Mouse (Mus musculus) forebrain, embryonic 14.5 days (tissue): ENCODE results near the gene Gm3417. TPM values are rescaled to one million over a fixed set of nuclear protein-coding genes. Genes with fewer than 3 reads are reported as not detected.
"Not testable (repeated sequence)": the region's sequence is repeated elsewhere in the genome, so short reads cannot be mapped to it uniquely, and the experiment has no call there.

Experiments used
- ATAC-seq: fragments of 200-750 bp; cut with Nextera tagmentation; 2 replicates; pipeline ENCODE4 v1.8.0; 2017; ENCODE audit warnings: mild to moderate bottlenecking, moderate library complexity
- DNase-seq: peaks from one replicate; pipeline ENCODE4 v3.0.0-alpha.2; 2015; ENCODE audit warnings: low spot score
- H3K27ac ChIP-seq: fragments of 300-500 bp; sonication (generic); 2 replicates; pipeline ENCODE4 v1.5.1; 2014; ENCODE audit warnings: low read depth, mild to moderate bottlenecking, control low read depth, low read length, moderate library complexity
- H3K27me3 ChIP-seq: fragments of 300-500 bp; sonication (generic); replicated peaks from 2 replicates; pipeline ENCODE4 v1.6.1; 2014; ENCODE audit warnings: low read length, control low read depth, mixed read lengths; ENCODE audit not compliant: control insufficient read depth, insufficient read depth
- H3K36me3 ChIP-seq: fragments of 300-500 bp; sonication (generic); 2 replicates; pipeline ENCODE4 v1.6.1; 2014; ENCODE audit warnings: low read length, control low read depth; ENCODE audit not compliant: control insufficient read depth, insufficient read depth
- H3K4me1 ChIP-seq: fragments of 300-500 bp; sonication (generic); 2 replicates; pipeline ENCODE4 v1.6.1; 2014; ENCODE audit warnings: antibody characterized with exemption, low read length, control low read depth; ENCODE audit not compliant: control insufficient read depth, insufficient read depth
- H3K4me2 ChIP-seq: fragments of 300-500 bp; sonication (generic); 2 replicates; pipeline ENCODE4 v1.6.1; 2014; ENCODE audit warnings: mild to moderate bottlenecking, control low read depth, low read length
- H3K4me3 ChIP-seq: fragments of 300-500 bp; sonication (generic); 2 replicates; pipeline ENCODE4 v1.5.1; 2014; ENCODE audit warnings: low read depth, low read length, control low read depth
- H3K9ac ChIP-seq: fragments of 300-500 bp; sonication (generic); 2 replicates; pipeline ENCODE4 v1.6.1; 2014; ENCODE audit warnings: mild to moderate bottlenecking, low read length, control low read depth, moderate library complexity
- H3K9me3 ChIP-seq: fragments of 300-500 bp; sonication (generic); replicated peaks from 2 replicates; pipeline ENCODE4 v1.6.1; 2016; ENCODE audit warnings: low read length, control low read depth, mixed read lengths; ENCODE audit not compliant: control insufficient read depth
- WGBS: fragments of 180-500 bp; shearing (Covaris S2); extraction: QIAGEN DNeasy Blood & Tissue Kit; methylation state at CpG from one replicate; pipeline ENCODE4 v1.1.7; 2014; 5-methylcytosine and 5-hydroxymethylcytosine counted together
- polyA plus RNA-seq: library from polyadenylated mRNA; unstranded; fragments of >200 nt; fragmentation: Nextera tagmentation; extraction: Ambion mirVana; gene quantifications from 2 replicates; pipeline ENCODE4 v1.2.1, GENCODE M21; 2014

Gm3417 gene
- polyA plus RNA-seq, 1 experiment from 2014 or later = 0.62 TPM

DNA sequence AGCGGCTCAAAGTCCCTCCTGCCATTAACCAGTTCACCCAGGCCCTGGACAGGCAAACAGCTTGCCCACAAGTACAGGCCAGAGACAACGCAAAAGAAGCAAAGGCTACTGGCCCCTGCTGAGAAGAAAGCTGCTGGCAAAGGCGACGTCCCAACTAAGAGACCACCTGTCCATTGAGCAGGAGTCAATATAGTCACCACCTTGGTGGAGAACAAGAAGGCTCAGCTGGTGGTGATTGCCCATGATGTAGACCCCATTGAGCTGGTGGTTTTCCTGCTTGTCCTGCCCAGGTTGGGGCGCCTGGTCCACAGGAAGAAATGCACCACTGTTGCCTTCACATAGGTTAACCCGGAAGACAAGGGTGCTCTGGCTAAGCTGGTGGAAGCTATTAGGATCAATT, 36.4 kb downstream of the Gm3417 start:
- Histone ChIP-seq H3K9ac (peak overlapping the region; percentile 73; the same call in 1 of the 2 replicates), H3K36me3 (peaks cover 20% of the 10 kb centered on the region), H3K4me3 (peak overlapping the region; percentile 78), H3K4me2 (peak overlapping the region; percentile 95), H3K4me1 (peaks cover 14% of the 10 kb centered on the region)
- 66% methylated on average over 6 of the region's 6 CpGs for WGBS
- DNase-seq, H3K27ac ChIP-seq, H3K9me3 ChIP-seq, H3K27me3 ChIP-seq, ATAC-seq: not testable (repeated sequence)

DNA sequence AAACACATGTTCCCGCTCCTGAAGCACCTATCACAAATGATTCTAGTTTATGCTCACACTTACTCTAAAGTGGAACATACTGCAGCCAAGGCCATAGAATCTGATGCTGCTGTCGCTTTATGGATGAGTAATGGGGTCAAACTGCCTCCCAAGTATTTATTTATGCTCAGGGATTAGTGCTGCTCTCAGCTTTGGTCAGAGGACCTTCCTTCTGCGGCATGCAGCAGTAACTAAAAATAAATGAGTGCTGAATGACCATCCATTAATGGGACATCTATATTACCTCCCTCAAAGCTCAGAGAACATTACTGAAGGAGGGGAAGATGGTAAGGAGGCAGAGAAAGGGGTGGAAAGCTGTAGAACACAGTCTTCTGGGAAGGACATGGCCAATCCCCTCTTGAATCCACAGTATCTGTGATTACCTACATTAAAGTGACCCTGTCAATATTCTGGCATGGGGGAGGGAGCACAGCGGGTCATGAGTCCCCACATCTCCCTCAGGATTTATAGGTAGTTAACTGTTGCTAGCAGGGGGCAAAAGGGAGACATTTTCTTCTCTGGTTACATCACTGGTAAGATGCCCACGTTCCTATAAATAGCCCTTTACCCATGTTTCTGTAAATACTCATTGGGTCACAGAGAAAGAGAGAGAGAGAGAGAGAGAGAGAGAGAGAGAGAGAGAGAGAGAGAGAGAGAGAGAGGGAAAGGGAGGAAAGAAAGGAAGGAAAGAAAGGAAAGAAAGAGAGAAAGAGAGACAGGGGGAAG, 42.6 kb downstream of the Gm3417 start:
- ATAC-seq = no peak
- Histone ChIP-seq H3K4me1 (no peaks in the 10 kb centered on the region), H3K9ac (no peak overlapping the region), H3K4me2 (no peak overlapping the region), H3K36me3 (no peaks in the 10 kb centered on the region), H3K9me3 (no peaks in the 10 kb centered on the region), H3K4me3 (no peak overlapping the region), H3K27ac (no peak overlapping the region), H3K27me3 (no peaks in the 10 kb centered on the region)
- WGBS = 74% methylated on average over 5 of the region's 5 CpGs
- no peak for DNase-seq

DNA sequence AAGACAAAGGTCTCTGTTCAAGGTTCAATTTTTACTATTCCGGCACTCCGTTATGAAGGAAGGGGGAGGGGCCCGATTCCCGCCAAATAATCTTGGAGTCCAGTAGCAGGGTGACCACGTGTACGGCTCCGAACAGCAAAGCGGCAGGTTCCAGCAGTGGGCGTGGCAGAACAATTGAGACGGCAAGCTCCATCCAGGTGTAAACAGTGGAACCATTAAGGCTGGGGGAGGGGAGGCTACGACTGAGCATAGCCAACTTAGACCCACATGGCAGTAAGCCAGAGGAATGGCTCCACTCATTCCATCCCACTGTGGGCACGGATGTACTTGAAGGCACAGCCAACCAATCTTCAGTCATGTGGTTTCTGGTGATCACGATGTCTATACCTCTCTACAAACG, 43.3 kb downstream of the Gm3417 start:
- not testable (repeated sequence) for H3K4me2 ChIP-seq, H3K9ac ChIP-seq, H3K27ac ChIP-seq, H3K36me3 ChIP-seq, H3K4me3 ChIP-seq, ATAC-seq, H3K4me1 ChIP-seq, DNase-seq, H3K9me3 ChIP-seq, H3K27me3 ChIP-seq
- 83% methylated on average over 14 of the region's 14 CpGs for WGBS

DNA sequence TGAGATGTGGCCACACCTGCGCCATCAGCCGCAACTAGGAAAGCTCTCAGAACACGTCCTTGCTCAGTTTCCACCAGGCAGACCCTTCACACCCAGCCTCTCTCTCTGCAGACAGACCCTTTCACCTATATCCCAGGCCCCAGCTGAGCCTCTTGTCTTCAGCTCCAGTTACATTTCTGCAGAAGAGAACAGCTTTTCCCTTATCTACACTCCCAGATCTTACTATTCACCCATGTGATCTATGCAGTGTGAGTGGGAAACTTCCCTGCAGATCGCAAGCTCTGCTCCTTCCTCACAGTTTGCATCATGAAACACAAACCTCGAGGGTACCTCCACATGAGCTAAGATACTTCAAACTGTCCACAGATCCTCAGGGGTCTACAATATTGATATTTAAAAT, 47.1 kb downstream of the Gm3417 start:
- no peaks in the 10 kb centered on the region for H3K36me3 ChIP-seq
- H3K27ac ChIP-seq = no peak overlapping the region
- no peak for DNase-seq
- H3K4me1 ChIP-seq = no peaks in the 10 kb centered on the region
- no peak overlapping the region for H3K9ac ChIP-seq
- H3K4me2 ChIP-seq = no peak overlapping the region
- 90% methylated on average over 5 of the region's 5 CpGs for WGBS
- no peaks in the 10 kb centered on the region for H3K27me3 ChIP-seq
- H3K4me3 ChIP-seq = no peak overlapping the region
- ATAC-seq = no peak
- no peaks in the 10 kb centered on the region for H3K9me3 ChIP-seq

DNA sequence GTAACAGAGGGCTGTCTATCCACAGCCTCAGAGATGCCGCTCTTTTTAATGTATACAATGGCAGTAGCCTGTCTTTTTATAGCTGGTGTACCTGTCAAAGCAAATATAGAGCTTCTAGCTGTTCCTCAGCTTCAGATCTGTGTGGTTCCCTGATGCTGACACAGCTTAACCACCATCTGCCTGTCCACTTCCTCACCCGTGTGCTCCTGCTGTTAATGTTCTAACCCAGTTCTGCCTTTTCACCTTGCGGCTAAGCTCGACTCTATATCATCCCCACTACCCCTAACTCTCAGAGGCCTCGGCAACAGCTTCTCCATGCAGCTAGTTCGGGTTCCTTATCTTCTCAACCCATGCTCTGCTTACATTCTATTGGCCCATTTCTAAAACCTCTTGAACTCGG, 47.9 kb downstream of the Gm3417 start:
- H3K4me2 ChIP-seq = no peak overlapping the region
- WGBS = 90% methylated on average over 7 of the region's 7 CpGs
- H3K36me3 ChIP-seq = no peaks in the 10 kb centered on the region
- H3K9me3 ChIP-seq = no peaks in the 10 kb centered on the region
- H3K27me3 ChIP-seq = no peaks in the 10 kb centered on the region
- no peak overlapping the region for H3K27ac ChIP-seq
- H3K4me3 ChIP-seq = no peak overlapping the region
- DNase-seq (no peak), ATAC-seq (no peak)
- H3K9ac ChIP-seq = no peak overlapping the region
- no peaks in the 10 kb centered on the region for H3K4me1 ChIP-seq

DNA sequence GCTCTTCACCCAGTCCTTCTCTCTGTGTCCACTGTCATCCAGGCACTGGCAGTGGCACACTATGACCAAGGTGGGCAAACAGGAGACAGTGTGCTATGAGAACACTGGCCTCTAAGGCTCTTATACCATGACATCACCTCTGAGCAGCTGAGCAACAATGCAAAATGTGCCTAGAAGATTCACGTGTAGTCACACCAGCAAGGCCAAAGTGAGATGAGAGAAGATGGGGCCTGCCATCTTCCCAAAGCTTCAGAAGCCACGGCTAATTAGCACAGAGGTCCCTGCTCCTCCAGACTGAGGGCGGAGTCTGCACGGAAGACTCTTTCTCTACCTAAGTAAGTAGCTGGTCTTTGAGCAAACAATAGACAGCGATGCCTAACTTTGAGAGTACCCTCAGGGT, 50.0 kb downstream of the Gm3417 start:
- WGBS = 57% methylated on average over 5 of the region's 5 CpGs
- H3K9ac ChIP-seq = no peak overlapping the region

DNA sequence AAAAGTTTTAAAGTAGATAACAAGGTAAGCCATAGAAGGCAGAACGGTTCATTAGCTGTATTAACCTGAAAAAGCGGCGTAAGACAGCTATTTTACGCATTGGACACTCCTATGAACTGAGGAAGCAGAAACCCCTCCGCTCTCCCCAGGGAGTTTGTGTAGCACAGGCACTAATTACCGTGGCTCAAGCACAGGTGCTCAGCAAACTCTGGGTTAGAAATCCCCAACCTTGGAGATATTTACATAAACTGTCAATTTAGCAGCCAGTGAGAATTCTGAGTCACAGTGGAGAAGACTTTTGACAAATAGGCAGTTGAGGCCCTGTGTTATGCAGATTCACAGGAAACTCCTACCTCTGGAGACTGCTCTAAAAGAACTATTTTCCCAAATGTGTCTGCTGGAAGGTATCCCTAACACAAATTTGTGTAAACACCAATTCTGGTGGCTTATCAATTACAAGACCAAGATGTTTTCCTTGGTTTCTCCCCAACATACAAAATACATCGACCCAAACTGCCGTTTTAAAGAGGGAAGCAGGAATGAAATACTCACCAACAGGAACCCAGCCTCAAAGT, 50.9 kb downstream of the Gm3417 start:
- DNase-seq (no peak), ATAC-seq (no peak)
- Histone ChIP-seq H3K9me3 (no peaks in the 10 kb centered on the region), H3K4me1 (no peaks in the 10 kb centered on the region), H3K4me2 (no peak overlapping the region), H3K27ac (no peak overlapping the region), H3K27me3 (no peaks in the 10 kb centered on the region), H3K4me3 (no peak overlapping the region), H3K9ac (no peak overlapping the region), H3K36me3 (no peaks in the 10 kb centered on the region)
- WGBS = 83% methylated on average over 8 of the region's 8 CpGs

More for the DNA sequence above, 50.0 kb downstream of the Gm3417 start:
- no peak for DNase-seq
- no peak overlapping the region for H3K4me3 ChIP-seq
- H3K4me2 ChIP-seq = no peak overlapping the region
- no peaks in the 10 kb centered on the region for H3K4me1 ChIP-seq
- H3K9me3 ChIP-seq = no peaks in the 10 kb centered on the region
- H3K27me3 ChIP-seq = no peaks in the 10 kb centered on the region
- no peak overlapping the region for H3K27ac ChIP-seq
- H3K36me3 ChIP-seq = no peaks in the 10 kb centered on the region
- no peak for ATAC-seq

DNA sequence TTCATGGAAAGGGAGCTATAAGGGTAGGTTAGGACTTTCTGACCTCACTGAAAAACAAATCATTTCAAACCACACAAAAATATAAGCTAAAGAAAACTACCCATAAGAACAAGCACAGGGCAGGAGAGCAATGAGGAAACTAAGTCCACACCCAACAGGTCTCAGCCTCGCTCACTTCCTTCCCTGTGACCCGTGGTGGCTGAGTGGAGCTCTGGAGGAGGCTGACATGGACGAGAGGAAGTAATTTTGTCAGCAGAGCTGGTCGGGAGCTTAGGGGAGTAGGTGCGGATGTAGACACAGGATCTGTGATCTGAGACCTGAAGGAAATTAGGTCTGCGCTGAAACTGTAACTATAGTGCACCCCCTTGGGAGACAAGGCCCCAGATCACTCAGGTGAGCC, 57.0 kb downstream of the Gm3417 start:
- ATAC-seq (no peak), DNase-seq (no peak)
- Histone ChIP-seq H3K9ac (no peak overlapping the region), H3K4me2 (no peak overlapping the region), H3K4me1 (no peaks in the 10 kb centered on the region), H3K27me3 (no peaks in the 10 kb centered on the region), H3K27ac (no peak overlapping the region), H3K4me3 (no peak overlapping the region), H3K36me3 (no peaks in the 10 kb centered on the region), H3K9me3 (no peaks in the 10 kb centered on the region)
- 73% methylated on average over 6 of the region's 6 CpGs for WGBS

DNA sequence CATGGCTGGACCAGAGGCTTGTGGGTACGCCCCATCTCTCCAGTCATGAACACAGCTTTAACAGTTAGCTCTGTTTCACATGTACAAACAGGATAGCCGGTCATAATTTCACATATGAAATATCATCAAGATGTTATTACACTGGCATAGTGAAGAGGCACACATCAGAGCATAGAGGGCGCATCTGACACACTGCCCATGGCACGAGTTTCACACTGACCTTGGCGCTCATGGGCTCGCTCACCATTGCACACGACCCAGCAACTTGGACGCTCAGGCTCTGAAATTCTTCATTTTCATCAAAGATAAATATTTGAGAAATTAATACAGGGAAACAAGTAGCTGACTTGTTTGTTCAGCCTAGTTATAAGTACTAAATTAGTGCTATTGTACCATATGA, 60.7 kb downstream of the Gm3417 start:
- Histone ChIP-seq H3K27me3 (no peaks in the 10 kb centered on the region), H3K36me3 (no peaks in the 10 kb centered on the region), H3K9me3 (no peaks in the 10 kb centered on the region), H3K27ac (no peak overlapping the region), H3K4me2 (no peak overlapping the region), H3K4me1 (no peaks in the 10 kb centered on the region), H3K9ac (no peak overlapping the region), H3K4me3 (no peak overlapping the region)
- no peak for ATAC-seq
- no peak for DNase-seq
- 92% methylated on average over 8 of the region's 8 CpGs for WGBS
